Mouse (Mus musculus): ENCODE results near the gene Spsb1.

DNA sequence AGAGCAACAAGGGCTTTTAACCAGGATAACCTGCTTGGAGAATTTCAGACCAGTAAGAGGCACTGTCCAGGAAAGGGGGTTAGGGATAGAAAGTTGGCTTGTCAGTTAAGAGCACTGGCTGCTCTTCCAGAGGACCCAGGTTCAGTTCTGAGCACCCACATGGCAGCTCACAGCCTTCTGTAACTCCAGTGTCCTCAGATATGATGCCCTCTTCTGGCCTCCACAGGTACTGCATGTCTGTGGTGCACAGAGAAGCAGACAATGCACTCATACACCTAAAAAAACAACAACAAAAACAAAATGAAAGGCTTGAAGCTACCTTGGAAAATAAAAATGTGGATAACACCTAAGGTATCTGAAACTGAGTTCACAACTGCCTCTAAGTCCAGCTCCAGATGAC lies 84.4 kb downstream of the Spsb1 start:
- no peak for TF ChIP-seq GATA1 (IDR thresholded peaks at IDR 0.05; ENCODE audit: borderline replicate concordance, low read length)
- no peak for TF ChIP-seq FLI1 (IDR thresholded peaks at IDR 0.05; ENCODE audit: low read length)
